Mouse (Mus musculus): ENCODE measurements around the gene Nodal. TPM values are rescaled to one million over a fixed set of nuclear protein-coding genes. Genes with fewer than 3 reads are reported as not detected.

The Nodal gene
- total RNA-seq (2023), result not detected

DNA sequence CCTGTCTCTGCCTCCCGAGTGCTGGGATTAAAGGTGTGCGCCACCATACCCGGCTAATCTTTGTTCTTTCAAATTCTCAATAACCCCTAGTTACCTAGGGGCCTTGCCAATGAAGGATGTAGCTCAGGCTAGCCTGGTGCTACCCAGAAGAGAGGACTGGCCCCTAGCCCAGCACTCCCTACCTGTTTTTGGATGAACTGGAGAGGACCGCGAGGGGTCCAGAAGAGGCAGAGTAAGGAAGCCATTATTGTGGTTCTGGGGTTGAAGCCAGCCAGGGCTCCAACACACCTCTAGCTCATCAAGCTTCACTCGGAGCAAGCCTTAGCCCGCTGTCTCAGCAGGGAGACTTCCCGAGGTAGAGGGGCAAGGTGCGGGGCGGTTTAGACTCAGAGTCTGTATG, at the start of gene Nodal:
TSS of gene Nodal (plus strand) at position 301 of the 400 bp plus-strand sequence.

DNA sequence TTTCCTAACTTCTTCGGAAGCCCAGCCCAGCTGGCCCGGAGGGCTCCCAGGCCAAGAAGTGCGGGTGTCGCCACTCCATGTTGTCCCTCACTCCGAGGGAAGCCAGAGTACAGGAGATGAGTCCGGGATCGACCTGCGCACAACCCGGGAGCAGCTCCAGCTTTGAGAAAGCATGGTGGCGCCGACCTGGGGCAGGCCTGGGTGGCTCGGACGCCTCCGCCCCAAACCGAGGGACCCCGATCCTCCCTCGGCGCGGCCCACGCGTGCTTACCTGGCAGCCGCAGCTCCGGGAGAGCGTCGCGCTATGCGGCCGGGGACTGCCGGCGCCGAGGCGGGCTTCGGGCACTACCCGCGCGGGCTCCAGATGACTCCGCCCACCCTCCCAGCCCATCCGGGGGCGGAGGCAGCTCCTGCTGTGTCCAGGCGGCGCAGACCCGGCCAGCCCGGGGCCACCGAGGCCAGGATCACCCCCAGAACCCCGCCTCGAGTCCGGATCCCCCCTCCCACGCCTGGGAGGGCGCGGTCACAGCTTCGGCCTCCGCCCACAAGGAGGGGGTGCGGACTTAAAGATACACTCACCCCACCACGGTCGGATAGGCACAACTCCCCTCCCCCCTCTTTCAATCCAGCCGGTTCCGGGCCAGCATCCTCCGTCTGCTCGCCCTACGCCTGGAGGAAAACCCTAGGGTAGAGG, 34.6 kb upstream of the Nodal start, which contains the start of gene Pald1:
TSS of gene Pald1 (minus strand) at position 510 of the 694 bp plus-strand sequence.

DNA sequence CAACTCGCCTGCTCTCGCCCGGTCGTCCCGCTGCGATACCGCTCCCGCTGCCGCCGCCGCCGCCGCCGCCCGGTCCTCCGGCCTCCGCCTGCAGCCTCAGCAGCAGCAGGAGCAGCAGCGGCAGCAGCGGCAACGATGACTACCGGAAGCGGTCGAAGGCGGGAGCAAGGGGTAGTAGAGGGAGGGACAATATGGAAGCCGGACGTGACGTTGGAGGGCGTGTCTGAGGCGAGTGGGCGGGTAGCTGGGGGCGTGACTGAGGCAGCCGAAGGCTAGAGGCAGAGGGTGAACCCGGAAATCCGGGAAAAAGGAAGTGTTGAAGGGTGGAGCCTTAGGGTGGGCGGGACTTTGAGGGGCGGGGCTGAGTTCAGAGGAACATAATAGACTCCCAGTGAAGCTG, 34.9 kb downstream of the Nodal start, which contains the start of gene Eif4ebp2:
TSS of gene Eif4ebp2 (minus strand) at position 17 of the 400 bp plus-strand sequence.

Other genes with a start within 250 kb of the Nodal start
- not detected for gene Tbata, start 246.0 kb upstream of the Nodal start, total RNA-seq (2023)
- 2.6 TPM for gene Adamts14, start 144.5 kb upstream of the Nodal start, total RNA-seq (2023)
- gene Prf1, start 120.1 kb upstream of the Nodal start, total RNA-seq (2023), result 82.3 TPM
- 0.31 TPM for gene Pald1, start 34.4 kb upstream of the Nodal start, total RNA-seq (2023)
- 144 TPM for gene Eif4ebp2, start 34.7 kb downstream of the Nodal start, total RNA-seq (2023)
- 7.8 TPM for gene Lrrc20, start 57.8 kb downstream of the Nodal start, total RNA-seq (2023)
- gene Npffr1, start 177.5 kb downstream of the Nodal start, total RNA-seq (2023), result not detected
- gene Ppa1, start 230.6 kb downstream of the Nodal start, total RNA-seq (2023), result 19.4 TPM

Data from CD8-positive naive resting alpha-beta T cell, adult 57 days (primary cell).